Mouse (Mus musculus): ENCODE measurements around the gene Ttyh2. TPM values are rescaled to one million over a fixed set of nuclear protein-coding genes. Genes with fewer than 3 reads are reported as not detected.

Ttyh2 gene
- polyA plus RNA-seq, 1 experiment from 2014 or later = 20.4 TPM

- H3K9ac ChIP-seq (replicated peaks; ENCODE audit: low read length) = peak overlapping the region; percentile 75
- H3K9me3 ChIP-seq (ENCODE audit: low read length) = no peaks in the 10 kb centered on the region
- ATAC-seq (ENCODE audit: low FRiP score, low TSS enrichment) = peak; percentile 2; the same call in 1 of the 2 replicates
- no peaks in the 10 kb centered on the region for H3K27me3 ChIP-seq (ENCODE audit: insufficient read depth, low read length)
- peaks cover 29% of the 10 kb centered on the region for H3K36me3 ChIP-seq (ENCODE audit: insufficient read depth, low read length)
- WGBS = 2% methylated on average over 27 of the region's 27 CpGs
- H3K4me2 ChIP-seq (replicated peaks; ENCODE audit: low read depth, low read length) = peak overlapping the region; percentile 98
- peak overlapping the region; percentile 69 for H3K4me3 ChIP-seq (ENCODE audit: low read length)
- 0 out of 2 replicates have a peak overlapping the region, but pooled peaks have one; percentile 48 for H3K27ac ChIP-seq (ENCODE audit: low read length)
- peaks cover 47% of the 10 kb centered on the region for H3K4me1 ChIP-seq (ENCODE audit: insufficient read depth, low read length)
Measured at GRCm38 (mm10) chr11:114675826-114676401, 683 bp downstream of the Ttyh2 start.

- no peak for ATAC-seq (ENCODE audit: low FRiP score, low TSS enrichment)
- 15% methylated on average over 14 of the region's 14 CpGs for WGBS
- peak overlapping the region; percentile 98 for H3K4me2 ChIP-seq (replicated peaks; ENCODE audit: low read depth, low read length)
Measured at GRCm38 (mm10) chr11:114676431-114676830, 1.2 kb downstream of the Ttyh2 start.

GRCm38 (mm10) chr11:114676896-114677530, 1.8 kb downstream of the Ttyh2 start:
- Histone ChIP-seq H3K9ac (replicated peaks; ENCODE audit: low read length) (no peak overlapping the region; the same call in 1 of the 2 replicates), H3K4me2 (replicated peaks; ENCODE audit: low read depth, low read length) (peak overlapping the region; percentile 98), H3K27ac (ENCODE audit: low read length) (no peak overlapping the region), H3K4me1 (ENCODE audit: insufficient read depth, low read length) (peaks cover 47% of the 10 kb centered on the region), H3K4me3 (ENCODE audit: low read length) (peak overlapping the region; percentile 69), H3K36me3 (ENCODE audit: insufficient read depth, low read length) (peaks cover 19% of the 10 kb centered on the region), H3K9me3 (ENCODE audit: low read length) (no peaks in the 10 kb centered on the region), H3K27me3 (ENCODE audit: insufficient read depth, low read length) (no peaks in the 10 kb centered on the region)
- no peak for ATAC-seq (ENCODE audit: low FRiP score, low TSS enrichment)
- 34% methylated on average over 9 of the region's 9 CpGs for WGBS

More at GRCm38 (mm10) chr11:114676431-114676830, 1.2 kb downstream of the Ttyh2 start:
- Histone ChIP-seq H3K9me3 (ENCODE audit: low read length) (no peaks in the 10 kb centered on the region), H3K36me3 (ENCODE audit: insufficient read depth, low read length) (peaks cover 24% of the 10 kb centered on the region), H3K27ac (ENCODE audit: low read length) (0 out of 2 replicates have a peak overlapping the region, but pooled peaks have one; percentile 29), H3K27me3 (ENCODE audit: insufficient read depth, low read length) (no peaks in the 10 kb centered on the region), H3K4me3 (ENCODE audit: low read length) (peak overlapping the region; percentile 69), H3K9ac (replicated peaks; ENCODE audit: low read length) (peak overlapping the region; percentile 75), H3K4me1 (ENCODE audit: insufficient read depth, low read length) (peaks cover 47% of the 10 kb centered on the region)

GRCm38 (mm10) chr11:114679582-114679981, 4.4 kb downstream of the Ttyh2 start:
- no peak overlapping the region for H3K4me2 ChIP-seq (replicated peaks; ENCODE audit: low read depth, low read length)
- ATAC-seq (ENCODE audit: low FRiP score, low TSS enrichment) = no peak
- H3K4me1 ChIP-seq (ENCODE audit: insufficient read depth, low read length) = peaks cover 53% of the 10 kb centered on the region
- H3K27ac ChIP-seq (ENCODE audit: low read length) = peak overlapping the region; percentile 12; the same call in 1 of the 2 replicates
- H3K9me3 ChIP-seq (ENCODE audit: low read length) = no peaks in the 10 kb centered on the region
- no peak overlapping the region for H3K4me3 ChIP-seq (ENCODE audit: low read length)
- 63% methylated on average over 8 of the region's 8 CpGs for WGBS
- H3K36me3 ChIP-seq (ENCODE audit: insufficient read depth, low read length) = no peaks in the 10 kb centered on the region
- H3K27me3 ChIP-seq (ENCODE audit: insufficient read depth, low read length) = no peaks in the 10 kb centered on the region
- no peak overlapping the region for H3K9ac ChIP-seq (replicated peaks; ENCODE audit: low read length)

- Histone ChIP-seq H3K9me3 (ENCODE audit: low read length) (no peaks in the 10 kb centered on the region), H3K27ac (ENCODE audit: low read length) (no peak overlapping the region), H3K4me3 (ENCODE audit: low read length) (no peak overlapping the region), H3K4me1 (ENCODE audit: insufficient read depth, low read length) (peaks cover 52% of the 10 kb centered on the region), H3K27me3 (ENCODE audit: insufficient read depth, low read length) (no peaks in the 10 kb centered on the region), H3K36me3 (ENCODE audit: insufficient read depth, low read length) (no peaks in the 10 kb centered on the region), H3K4me2 (replicated peaks; ENCODE audit: low read depth, low read length) (no peak overlapping the region), H3K9ac (replicated peaks; ENCODE audit: low read length) (no peak overlapping the region)
- peak; percentile 24; the same call in 1 of the 2 replicates for ATAC-seq (ENCODE audit: low FRiP score, low TSS enrichment)
- 40% methylated on average over 10 of the region's 10 CpGs for WGBS
Measured at GRCm38 (mm10) chr11:114680291-114680690, 5.1 kb downstream of the Ttyh2 start.

- peaks cover 50% of the 10 kb centered on the region for H3K4me1 ChIP-seq (ENCODE audit: insufficient read depth, low read length)
- H3K9me3 ChIP-seq (ENCODE audit: low read length) = no peaks in the 10 kb centered on the region
- no peaks in the 10 kb centered on the region for H3K27me3 ChIP-seq (ENCODE audit: insufficient read depth, low read length)
- H3K36me3 ChIP-seq (ENCODE audit: insufficient read depth, low read length) = no peaks in the 10 kb centered on the region
- no peak overlapping the region for H3K4me3 ChIP-seq (ENCODE audit: low read length)
- no peak overlapping the region for H3K4me2 ChIP-seq (replicated peaks; ENCODE audit: low read depth, low read length)
- WGBS = 37% methylated on average over 5 of the region's 5 CpGs
- H3K27ac ChIP-seq (ENCODE audit: low read length) = 0 out of 2 replicates have a peak overlapping the region, but pooled peaks have one; percentile 7
- no peak overlapping the region for H3K9ac ChIP-seq (replicated peaks; ENCODE audit: low read length)
- ATAC-seq (ENCODE audit: low FRiP score, low TSS enrichment) = no peak
Measured at GRCm38 (mm10) chr11:114681054-114681453, 5.8 kb downstream of the Ttyh2 start.

GRCm38 (mm10) chr11:114682321-114682900, 7.2 kb downstream of the Ttyh2 start:
- Histone ChIP-seq H3K27me3 (ENCODE audit: insufficient read depth, low read length) (no peaks in the 10 kb centered on the region), H3K4me3 (ENCODE audit: low read length) (no peak overlapping the region), H3K9me3 (ENCODE audit: low read length) (no peaks in the 10 kb centered on the region), H3K9ac (replicated peaks; ENCODE audit: low read length) (no peak overlapping the region), H3K4me2 (replicated peaks; ENCODE audit: low read depth, low read length) (no peak overlapping the region), H3K36me3 (ENCODE audit: insufficient read depth, low read length) (no peaks in the 10 kb centered on the region), H3K27ac (ENCODE audit: low read length) (no peak overlapping the region), H3K4me1 (ENCODE audit: insufficient read depth, low read length) (peaks cover 37% of the 10 kb centered on the region)
- no peak for ATAC-seq (ENCODE audit: low FRiP score, low TSS enrichment)
- WGBS = 90% methylated on average over 13 of the region's 13 CpGs

GRCm38 (mm10) chr11:114683029-114683721, 7.9 kb downstream of the Ttyh2 start:
- Histone ChIP-seq H3K27me3 (ENCODE audit: insufficient read depth, low read length) (no peaks in the 10 kb centered on the region), H3K4me2 (replicated peaks; ENCODE audit: low read depth, low read length) (no peak overlapping the region), H3K4me1 (ENCODE audit: insufficient read depth, low read length) (peaks cover 42% of the 10 kb centered on the region), H3K9ac (replicated peaks; ENCODE audit: low read length) (no peak overlapping the region), H3K27ac (ENCODE audit: low read length) (no peak overlapping the region), H3K4me3 (ENCODE audit: low read length) (no peak overlapping the region), H3K9me3 (ENCODE audit: low read length) (no peaks in the 10 kb centered on the region), H3K36me3 (ENCODE audit: insufficient read depth, low read length) (no peaks in the 10 kb centered on the region)
- no peak for ATAC-seq (ENCODE audit: low FRiP score, low TSS enrichment)
- WGBS = 85% methylated on average over 10 of the region's 10 CpGs

- Histone ChIP-seq H3K4me3 (ENCODE audit: low read length) (no peak overlapping the region), H3K4me1 (ENCODE audit: insufficient read depth, low read length) (peaks cover 40% of the 10 kb centered on the region), H3K9ac (replicated peaks; ENCODE audit: low read length) (no peak overlapping the region), H3K27me3 (ENCODE audit: insufficient read depth, low read length) (no peaks in the 10 kb centered on the region), H3K9me3 (ENCODE audit: low read length) (no peaks in the 10 kb centered on the region), H3K27ac (ENCODE audit: low read length) (no peak overlapping the region), H3K4me2 (replicated peaks; ENCODE audit: low read depth, low read length) (no peak overlapping the region), H3K36me3 (ENCODE audit: insufficient read depth, low read length) (no peaks in the 10 kb centered on the region)
- peak; percentile 14; the same call in 1 of the 2 replicates for ATAC-seq (ENCODE audit: low FRiP score, low TSS enrichment)
- WGBS = 64% methylated on average over 20 of the region's 20 CpGs
Measured at GRCm38 (mm10) chr11:114683722-114684621, 8.7 kb downstream of the Ttyh2 start.
